Mouse (Mus musculus) C2C12 (cell line): ENCODE results near the gene Tapt1.

Experiments
- CEBPB ChIP-seq: IDR thresholded peaks from one replicate; pipeline ENCODE4 v1.6.1; 2011; ENCODE audit warnings: low read depth, mild to moderate bottlenecking, control low read depth, moderate library complexity
- CTCF ChIP-seq: IDR thresholded peaks from one replicate; pipeline ENCODE4 v1.5.1; 2011; ENCODE audit not compliant: control insufficient read depth, insufficient read depth, insufficient read length
- FOSL1 ChIP-seq: IDR thresholded peaks from one replicate; pipeline ENCODE4 v1.8.0; 2011; ENCODE audit warnings: mild to moderate bottlenecking, low read length; ENCODE audit not compliant: poor library complexity, insufficient read depth, severe bottlenecking
- MAX ChIP-seq: IDR thresholded peaks from one replicate; pipeline ENCODE4 v1.6.1; 2011; ENCODE audit warnings: mild to moderate bottlenecking, control low read depth
- MYOD1 ChIP-seq: IDR thresholded peaks from one replicate; pipeline ENCODE4 v1.6.1; 2011; ENCODE audit warnings: low read depth; ENCODE audit not compliant: control insufficient read depth, insufficient read length
- MYOG ChIP-seq: IDR thresholded peaks from one replicate; pipeline ENCODE4 v1.6.1; 2011; ENCODE audit not compliant: control insufficient read depth, insufficient read length; ENCODE audit errors: extremely low read depth
- USF1 ChIP-seq: IDR thresholded peaks from one replicate; pipeline ENCODE4 v1.6.1; 2011; ENCODE audit warnings: low read depth, mild to moderate bottlenecking, control low read depth, moderate library complexity

GRCm38 (mm10) chr5:44206651-44207050, 19.8 kb downstream of the Tapt1 start:
- TF ChIP-seq CTCF (no peak), USF1 (no peak), MAX (no peak), MYOD1 (no peak), FOSL1 (no peak), MYOG (no peak), CEBPB (no peak)
